Mouse (Mus musculus) adrenal gland, postnatal 36 days (tissue): Measurements from ENCODE around the gene Scgb2b7. TPM values are rescaled to one million over a fixed set of nuclear protein-coding genes. Genes with fewer than 3 reads are reported as not detected.
"Not testable (repeated sequence)": the region's sequence is repeated elsewhere in the genome, so short reads cannot be mapped to it uniquely, and the experiment has no call there.

Experiments
- DNase-seq, 2 experiments: peaks; one replicate each; pipeline ENCODE4 v3.0.0; 2021; ENCODE audit warnings: mixed read lengths in 1 of 2
- long read RNA-seq, 2 experiments: library from polyadenylated mRNA; stranded (forward); transcript quantifications; one replicate each; pipeline ENCODE4 v2.0.0; 2021; ENCODE audit warnings: borderline sequencing depth in 2 of 2
- total RNA-seq, 2 experiments: library from RNA; stranded (reverse); gene quantifications; 2 replicates each; pipeline ENCODE4 v1.2.3; 2021

The Scgb2b7 gene
- not detected for total RNA-seq
- long read RNA-seq, experiment 1, result 0 reads
- long read RNA-seq, experiment 2, result 0 reads

DNA sequence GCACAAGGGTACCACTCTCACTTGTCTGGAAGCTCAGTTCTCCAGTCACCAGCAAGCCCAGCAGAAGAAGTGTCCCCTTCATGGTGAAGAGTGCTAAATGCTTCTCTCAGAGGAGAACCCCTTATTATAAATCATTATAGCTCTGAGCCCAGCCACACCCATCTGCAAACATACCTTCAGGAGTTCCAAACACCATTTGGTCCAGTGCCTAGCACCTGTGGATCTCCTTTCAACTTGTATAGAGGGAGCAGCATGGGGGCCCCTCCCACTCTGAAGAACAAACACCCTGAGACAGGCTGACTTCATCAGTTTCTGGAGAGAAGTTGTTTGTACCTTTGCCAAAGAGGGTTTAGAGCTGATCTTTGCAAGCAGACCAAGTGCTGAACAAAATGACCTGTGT lies at the start of gene Scgb2b7:
Gene Scgb2b7 (minus strand): TSS at position 101 of the 400 bp plus-strand sequence.
- not testable (repeated sequence) for DNase-seq

DNA sequence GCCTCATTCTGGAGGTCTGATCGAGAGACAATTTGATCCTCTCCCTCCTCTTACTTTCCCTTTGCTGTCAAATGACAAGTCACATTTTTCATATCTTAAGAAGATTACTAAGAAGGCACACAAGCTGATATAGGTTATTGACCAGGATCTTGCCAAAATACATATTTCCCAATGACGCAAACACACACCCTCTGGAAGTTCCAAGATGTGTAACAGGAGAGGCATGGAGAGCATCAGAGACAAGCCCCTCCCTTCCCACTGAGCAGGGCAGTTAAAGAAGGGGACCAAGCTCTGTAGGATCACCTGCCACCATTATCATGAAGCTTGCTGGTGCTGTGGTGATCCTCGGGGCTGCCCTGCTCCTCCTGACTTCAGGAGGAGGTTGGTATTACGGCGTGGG lies 6.8 kb upstream of the Scgb2b7 start, which contains the start of gene Scgb1b7:
Gene Scgb1b7 (plus strand): TSS at position 301 of the 400 bp plus-strand sequence.
- DNase-seq, result not testable (repeated sequence)

Other genes starting within 250 kb of the Scgb2b7 start
- not detected for gene Scgb1b7, start 6.9 kb upstream of the Scgb2b7 start, total RNA-seq